Mouse (Mus musculus): ENCODE data around the gene Gosr2. TPM values are rescaled to one million over a fixed set of nuclear protein-coding genes. Genes with fewer than 3 reads are reported as not detected.

Gene Gosr2
- polyA plus RNA-seq, 1 experiment from 2014 or later = 61.5 TPM

Other genes with a start within 250 kb of the Gosr2 start
- not detected in 2 replicates for gene Lrrc37a, start 193.3 kb downstream of the Gosr2 start, polyA plus RNA-seq (2015; fragmentation: Nextera tagmentation; extraction: Ambion mirVana)
- gene Gm884, start 76.8 kb downstream of the Gosr2 start, polyA plus RNA-seq (2015; fragmentation: Nextera tagmentation; extraction: Ambion mirVana) = not detected in 2 replicates
- gene Lyzl6, start 59.0 kb downstream of the Gosr2 start, polyA plus RNA-seq (2015; fragmentation: Nextera tagmentation; extraction: Ambion mirVana) = not detected in 2 replicates
- not detected in 2 replicates for gene Rprml, start 48.3 kb downstream of the Gosr2 start, polyA plus RNA-seq (2015; fragmentation: Nextera tagmentation; extraction: Ambion mirVana)
- gene Wnt9b, start 51.9 kb upstream of the Gosr2 start, polyA plus RNA-seq (2015; fragmentation: Nextera tagmentation; extraction: Ambion mirVana) = 0.27 and 0.41 TPM in 2 replicates
- not detected in 2 replicates for gene Wnt3, start 76.3 kb upstream of the Gosr2 start, polyA plus RNA-seq (2015; fragmentation: Nextera tagmentation; extraction: Ambion mirVana)

Data from heart, embryonic 16.5 days (tissue).